Mouse (Mus musculus) liver, embryonic 14.5 days (tissue): ENCODE measurements around the gene Cog1.

Experiments used
- CTCF ChIP-seq: IDR thresholded peaks from 2 replicates; pipeline ENCODE4 v1.5.1; 2016; ENCODE audit warnings: antibody characterized with exemption, low read depth, control low read depth
- EP300 ChIP-seq: IDR thresholded peaks from 2 replicates; pipeline ENCODE4 v1.6.1; 2016; ENCODE audit warnings: antibody characterized with exemption, low read depth

DNA sequence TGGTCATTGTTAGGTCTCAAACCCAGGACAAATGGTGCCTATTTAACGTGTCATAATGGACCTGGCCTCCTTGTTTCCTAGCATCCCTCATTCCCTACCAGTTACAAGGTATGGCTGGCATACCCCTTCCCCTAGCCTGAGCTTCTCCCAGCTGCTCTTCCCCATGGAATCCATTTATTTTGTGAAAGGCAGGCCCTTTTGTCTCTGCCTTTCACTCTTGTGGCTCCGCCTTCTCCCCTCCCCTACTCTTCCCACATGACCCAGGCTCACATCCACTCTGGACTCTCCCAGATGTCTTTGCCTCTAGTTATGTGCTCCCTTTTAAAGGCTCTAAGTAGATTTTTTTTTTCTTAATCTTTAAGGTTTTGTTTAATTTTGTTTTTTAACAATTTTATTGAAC lies 38.1 kb downstream of the Cog1 start:
- no peak for TF ChIP-seq CTCF
- TF ChIP-seq EP300: no peak
